Mouse (Mus musculus) CD4-positive naive resting alpha-beta T cell, adult 57 days (primary cell): ENCODE data around the gene Adprm. TPM values are rescaled to one million over a fixed set of nuclear protein-coding genes. Genes with fewer than 3 reads are reported as not detected.

Experiments used
- total RNA-seq: library from RNA; stranded (reverse); gene quantifications from one replicate; pipeline ENCODE4 v1.2.4, GENCODE M21; 2023

Adprm gene
- 40.6 TPM for total RNA-seq

GRCm38 (mm10) chr11:67052321-67052952 is at the start of gene Adprm, which contains the start of gene Sco1:
Gene Adprm, minus strand, starts transcription at chr11:67052594.
Gene Sco1, plus strand, starts transcription at chr11:67052670.

GRCm38 (mm10) chr11:67078000-67078399 is 25.6 kb upstream of the Adprm start, which contains the start of gene Myh3:
Gene Myh3, plus strand, starts transcription at chr11:67078300.

GRCm38 (mm10) chr11:67024867-67025477 is 27.4 kb downstream of the Adprm start, which contains the start of gene Tmem220:
Gene Tmem220, plus strand, starts transcription at chr11:67025154.

Other genes starting within 250 kb of the Adprm start
- gene Pirt, start 140.6 kb downstream of the Adprm start, total RNA-seq: not detected
- not detected for gene Tmem238l, start 96.0 kb downstream of the Adprm start, total RNA-seq
- 0.68 TPM for gene Tmem220, start 27.4 kb downstream of the Adprm start, total RNA-seq
- 12.4 TPM for gene Sco1, start 76 bp upstream of the Adprm start, total RNA-seq
- 0.18 TPM for gene Myh3, start 25.7 kb upstream of the Adprm start, total RNA-seq
- not detected for gene Myh2, start 118.4 kb upstream of the Adprm start, total RNA-seq
- gene Myh1, start 147.5 kb upstream of the Adprm start, total RNA-seq: not detected
- not detected for gene Myh4, start 185.4 kb upstream of the Adprm start, total RNA-seq
- gene Myh8, start 224.5 kb upstream of the Adprm start, total RNA-seq: not detected